Mouse (Mus musculus) liver, embryonic 14.5 days (tissue): ENCODE measurements around the gene Tssk6. TPM values are rescaled to one million over a fixed set of nuclear protein-coding genes. Genes with fewer than 3 reads are reported as not detected.

Experiments used
- ATAC-seq: fragments of 200-750 bp; cut with Nextera tagmentation; 2 replicates; pipeline ENCODE4 v1.8.0; 2017; ENCODE audit warnings: moderate number of reproducible peaks, mild to moderate bottlenecking, moderate library complexity; ENCODE audit not compliant: insufficient read depth
- DNase-seq, 3 experiments: peaks; one replicate each; pipeline ENCODE4 v3.0.0-alpha.2; 2012 to 2013; ENCODE audit warnings: low read depth in 3 of 3, low spot score in 3 of 3
- H3K27ac ChIP-seq: fragments of 300-500 bp; sonication (generic); 2 replicates; pipeline ENCODE4 v1.5.1; 2014; ENCODE audit warnings: moderate library complexity, mild to moderate bottlenecking, control low read depth, inconsistent platforms
- H3K27me3 ChIP-seq: fragments of 300-500 bp; sonication (generic); 2 replicates; pipeline ENCODE4 v1.6.1; 2014; ENCODE audit warnings: mild to moderate bottlenecking, low read length, moderate library complexity; ENCODE audit not compliant: control insufficient read depth, insufficient read depth
- H3K36me3 ChIP-seq: fragments of 300-500 bp; sonication (generic); replicated peaks from 2 replicates; pipeline ENCODE4 v1.6.1; 2014; ENCODE audit warnings: low read depth; ENCODE audit not compliant: control insufficient read depth, insufficient read depth
- H3K4me1 ChIP-seq, 2 experiments: fragments of 200-500 bp in 1 of 2; fragments of 300-500 bp in 1 of 2; sonication (generic) in 1 of 2; replicated peaks; 2 replicates each; pipeline ENCODE4 v1.6.1; 2012 to 2014; ENCODE audit warnings: antibody characterized with exemption in 1 of 2, inconsistent platforms in 1 of 2, low read length in 1 of 2; ENCODE audit not compliant: control insufficient read depth in 2 of 2, insufficient read depth in 2 of 2
- H3K4me2 ChIP-seq: fragments of 300-500 bp; sonication (generic); 2 replicates; pipeline ENCODE4 v1.6.1; 2014; ENCODE audit warnings: low read depth, mild to moderate bottlenecking, control low read depth, moderate library complexity
- H3K4me3 ChIP-seq, 2 experiments: fragments of 200-500 bp in 1 of 2; fragments of 300-500 bp in 1 of 2; sonication (generic) in 1 of 2; 2 replicates each; pipeline ENCODE4 v1.5.1; 2012 to 2014; ENCODE audit warnings: low read depth in 2 of 2, low read length in 2 of 2, mild to moderate bottlenecking in 2 of 2, control low read depth in 1 of 2, inconsistent platforms in 1 of 2, moderate library complexity in 1 of 2; ENCODE audit not compliant: insufficient read depth in 1 of 2
- H3K9ac ChIP-seq: fragments of 300-500 bp; sonication (generic); replicated peaks from 2 replicates; pipeline ENCODE4 v1.6.1; 2014; ENCODE audit warnings: mild to moderate bottlenecking, control low read depth, moderate library complexity
- H3K9me3 ChIP-seq: fragments of 300-500 bp; sonication (generic); 2 replicates; pipeline ENCODE4 v1.6.1; 2016; ENCODE audit warnings: low read length, mixed read lengths; ENCODE audit not compliant: control insufficient read depth
- CTCF ChIP-seq: IDR thresholded peaks from 2 replicates; pipeline ENCODE4 v1.5.1; 2016; ENCODE audit warnings: antibody characterized with exemption, low read depth, control low read depth
- EP300 ChIP-seq: IDR thresholded peaks from 2 replicates; pipeline ENCODE4 v1.6.1; 2016; ENCODE audit warnings: antibody characterized with exemption, low read depth
- WGBS: fragments of 180-500 bp; shearing (Covaris S2); extraction: QIAGEN DNeasy Blood & Tissue Kit; methylation state at CpG from one replicate; pipeline ENCODE4 v1.1.7; 2014; ENCODE audit not compliant: insufficient replicate concordance; 5-methylcytosine and 5-hydroxymethylcytosine counted together
- polyA plus RNA-seq, 2 experiments: library from polyadenylated mRNA; depleted of rRNA in 1 of 2; stranded (reverse) in 1 of 2; unstranded in 1 of 2; fragments of >200 nt; fragmentation: Nextera tagmentation in 1 of 2; extraction: Ambion mirVana in 1 of 2; gene quantifications; 2 replicates each; pipeline versions ENCODE4 v1.2.1 to v1.2.3; 2012 to 2014

Tssk6 gene
- polyA plus RNA-seq, 2 experiments = 0.41 to 1.7 TPM

DNA sequence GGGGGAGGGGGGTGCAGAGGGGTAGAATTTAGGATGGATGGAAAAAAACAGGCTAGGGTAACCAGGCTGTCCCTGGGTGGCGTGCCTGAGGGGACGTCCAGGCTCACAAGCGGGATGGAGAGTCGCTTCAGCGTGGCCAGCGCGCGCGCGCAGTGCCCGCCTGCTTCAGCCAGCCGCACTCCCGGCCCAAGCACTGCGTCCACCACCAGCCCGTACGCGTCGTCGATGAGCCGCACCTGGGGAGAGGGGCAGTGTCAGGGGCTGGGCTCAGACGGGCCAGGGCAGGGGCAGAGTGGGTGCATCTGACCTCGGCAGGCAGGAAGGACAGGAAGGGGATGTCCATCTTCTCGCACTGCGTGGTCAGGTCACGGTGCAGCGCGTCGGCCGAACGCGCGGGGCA is 13.1 kb upstream of the Tssk6 start:
- Histone ChIP-seq H3K9ac (no peak overlapping the region), H3K27me3 (peaks cover 70% of the 10 kb centered on the region), H3K36me3 (peaks cover 5% of the 10 kb centered on the region), H3K4me1 (no peaks in the 10 kb centered on the region), H3K4me3 (no peak overlapping the region), H3K9me3 (no peaks in the 10 kb centered on the region), H3K4me2 (0 out of 2 replicates have a peak overlapping the region, but pooled peaks have one; percentile 8), H3K27ac (no peak overlapping the region)
- no peak for DNase-seq
- ATAC-seq = no peak
- TF ChIP-seq CTCF (no peak), EP300 (no peak)
- WGBS = 5% methylated on average over 32 of the region's 32 CpGs

- peaks cover 10% of the 10 kb centered on the region for H3K36me3 ChIP-seq
Observed at GRCm38 (mm10) chr8:69890813-69891241, 11.2 kb upstream of the Tssk6 start.

DNA sequence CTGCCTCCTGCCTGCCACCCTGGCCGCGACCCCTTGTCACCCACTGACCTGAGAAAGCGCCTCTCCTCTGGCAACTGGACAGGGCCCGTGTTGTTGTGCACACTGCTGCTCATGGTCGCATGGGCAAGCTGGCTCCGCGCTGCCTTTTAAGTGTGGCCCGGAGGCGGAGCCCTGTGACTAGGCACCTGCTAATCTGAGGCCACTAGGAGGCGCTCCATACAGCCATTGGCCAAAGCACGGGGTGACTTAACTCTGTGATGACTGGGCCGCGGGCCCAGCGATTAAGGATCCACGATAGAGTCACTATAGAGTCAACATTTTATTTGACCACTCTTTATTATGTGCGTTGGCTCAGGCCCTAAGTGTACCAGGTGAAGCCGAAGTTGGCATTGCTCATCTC is 8.1 kb upstream of the Tssk6 start:
- ATAC-seq (peak; percentile 18; the same call in 1 of the 2 replicates), DNase-seq (peak in 2 of 3 experiments; percentile 52 to 56)

More at GRCm38 (mm10) chr8:69890813-69891241, 11.2 kb upstream of the Tssk6 start:
- Histone ChIP-seq H3K27ac (no peak overlapping the region), H3K4me2 (no peak overlapping the region), H3K4me1 (no peaks in the 10 kb centered on the region), H3K27me3 (peaks cover 51% of the 10 kb centered on the region), H3K9ac (no peak overlapping the region), H3K9me3 (no peaks in the 10 kb centered on the region), H3K4me3 (no peak overlapping the region)
- DNase-seq (no peak), ATAC-seq (no peak)
- 40% methylated on average over 19 of the region's 19 CpGs for WGBS
- TF ChIP-seq EP300 (no peak), CTCF (peak; percentile 79)

GRCm38 (mm10) chr8:69894836-69895332 is 7.1 kb upstream of the Tssk6 start:
- H3K27me3 ChIP-seq = peaks cover 10% of the 10 kb centered on the region
- TF ChIP-seq CTCF (no peak), EP300 (no peak)
- no peaks in the 10 kb centered on the region for H3K9me3 ChIP-seq
- ATAC-seq (no peak), DNase-seq (no peak)
- H3K9ac ChIP-seq = no peak overlapping the region
- no peak overlapping the region for H3K4me3 ChIP-seq
- no peak overlapping the region for H3K27ac ChIP-seq
- H3K36me3 ChIP-seq = peaks cover 10% of the 10 kb centered on the region
- no peak overlapping the region for H3K4me2 ChIP-seq
- H3K4me1 ChIP-seq = peaks cover 0 to 7% of the 10 kb centered on the region in 2 experiments; a peak in 2 of 4 replicates
- 68% methylated on average over 6 of the region's 6 CpGs for WGBS

More for the DNA sequence above, 8.1 kb upstream of the Tssk6 start:
- TF ChIP-seq CTCF (peak; percentile 80), EP300 (no peak)
- no peak overlapping the region for H3K4me3 ChIP-seq
- H3K4me2 ChIP-seq = no peak overlapping the region
- no peak overlapping the region for H3K9ac ChIP-seq
- H3K27me3 ChIP-seq = peaks cover 20% of the 10 kb centered on the region
- H3K27ac ChIP-seq = no peak overlapping the region
- peaks cover 10% of the 10 kb centered on the region for H3K36me3 ChIP-seq
- WGBS = 61% methylated on average over 17 of the region's 17 CpGs
- H3K4me1 ChIP-seq = 0 out of 4 replicates have a peak, but pooled peaks cover 0 to 3% of the 10 kb centered on the region in 2 experiments
- no peaks in the 10 kb centered on the region for H3K9me3 ChIP-seq

DNA sequence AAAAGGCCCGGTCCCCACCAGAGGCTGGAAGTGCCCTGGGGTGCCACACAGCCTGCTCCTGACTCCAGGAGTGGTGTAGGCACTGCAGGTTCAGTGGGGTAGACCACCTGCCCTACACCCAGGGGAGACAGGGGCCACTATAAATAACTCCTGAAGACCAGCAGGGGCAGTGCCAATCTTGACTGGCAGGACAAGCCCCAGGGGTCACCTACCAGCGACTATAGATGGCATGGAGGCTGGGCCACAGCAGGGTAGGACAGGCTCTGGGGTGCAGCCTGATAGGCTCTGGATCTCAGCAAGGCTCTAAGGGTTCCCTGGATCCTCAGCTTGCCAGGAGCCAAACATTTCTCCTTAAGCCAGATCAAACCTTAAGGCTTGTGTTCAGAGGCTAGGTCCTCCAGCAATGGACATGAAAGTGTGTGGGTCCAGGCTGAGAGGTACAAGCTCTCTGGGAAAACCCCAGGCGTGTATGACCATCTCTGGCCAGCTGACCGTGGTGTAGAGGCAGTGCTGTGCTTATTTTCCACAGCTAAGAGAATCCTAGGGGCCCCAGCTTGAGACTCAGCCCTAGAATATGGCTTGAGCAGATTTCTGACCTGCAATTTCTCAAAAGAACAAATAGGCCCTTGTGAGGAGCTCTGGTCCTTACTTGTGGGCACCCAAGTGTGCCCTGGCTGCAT is 6.1 kb upstream of the Tssk6 start:
- Histone ChIP-seq H3K27me3 (peaks cover under 1% of the 10 kb centered on the region), H3K9me3 (no peaks in the 10 kb centered on the region), H3K4me1 (peaks cover 5 to 12% of the 10 kb centered on the region in 2 experiments), H3K36me3 (peaks cover 10% of the 10 kb centered on the region), H3K4me3 (no peak overlapping the region), H3K4me2 (no peak overlapping the region), H3K27ac (no peak overlapping the region), H3K9ac (no peak overlapping the region)
- no peak for ATAC-seq
- DNase-seq = no peak
- no peak for TF ChIP-seq EP300
- no peak for TF ChIP-seq CTCF
- 75% methylated on average over 4 of the region's 4 CpGs for WGBS
